Mouse (Mus musculus): ENCODE measurements around the gene Stk10.
"Not testable (repeated sequence)": the region's sequence is repeated elsewhere in the genome, so short reads cannot be mapped to it uniquely, and the experiment has no call there.

Gene Stk10

DNA sequence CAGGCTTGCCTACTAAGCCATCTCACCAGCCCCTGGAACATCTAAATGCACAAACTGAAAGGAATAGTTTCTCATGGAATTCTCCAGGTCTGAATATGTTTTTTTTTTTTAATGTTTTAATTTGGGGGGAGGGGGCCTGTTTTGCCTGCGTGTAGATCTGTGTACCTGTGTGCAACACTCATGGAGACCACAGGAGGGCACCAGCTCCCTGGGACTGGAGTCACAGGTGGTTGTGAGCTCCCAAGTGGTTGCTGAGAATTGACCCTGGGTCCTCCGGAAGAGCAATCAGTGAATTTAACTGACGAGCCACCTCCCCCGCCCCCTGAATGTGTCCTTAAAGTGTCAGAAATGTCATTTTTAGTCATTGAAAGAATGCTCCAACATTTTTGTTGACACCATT is 61.0 kb downstream of the Stk10 start:
- DNase-seq (ENCODE audit: low spot score in 2 of 2) = no peak

DNA sequence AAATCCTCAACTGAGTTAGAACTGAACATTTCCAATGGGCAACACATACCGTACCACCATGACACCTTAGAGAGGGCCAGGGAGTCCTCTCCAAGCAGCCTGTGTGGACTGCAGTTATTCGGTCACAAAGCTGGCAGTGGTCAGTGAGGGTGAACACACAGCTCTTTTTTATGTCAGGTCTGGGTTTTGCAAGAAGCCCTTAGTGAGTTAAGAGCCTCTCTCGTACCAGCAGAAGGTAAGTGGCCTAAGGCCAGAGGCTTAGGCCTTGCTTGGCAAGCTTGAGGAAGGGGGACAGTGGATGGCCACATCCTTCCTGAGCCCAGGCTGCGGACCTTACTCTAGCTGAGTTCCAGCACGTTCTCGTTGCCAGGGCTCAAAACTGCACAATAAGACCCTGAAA is 67.3 kb downstream of the Stk10 start:
- DNase-seq (ENCODE audit: low spot score in 2 of 2) = no peak

DNA sequence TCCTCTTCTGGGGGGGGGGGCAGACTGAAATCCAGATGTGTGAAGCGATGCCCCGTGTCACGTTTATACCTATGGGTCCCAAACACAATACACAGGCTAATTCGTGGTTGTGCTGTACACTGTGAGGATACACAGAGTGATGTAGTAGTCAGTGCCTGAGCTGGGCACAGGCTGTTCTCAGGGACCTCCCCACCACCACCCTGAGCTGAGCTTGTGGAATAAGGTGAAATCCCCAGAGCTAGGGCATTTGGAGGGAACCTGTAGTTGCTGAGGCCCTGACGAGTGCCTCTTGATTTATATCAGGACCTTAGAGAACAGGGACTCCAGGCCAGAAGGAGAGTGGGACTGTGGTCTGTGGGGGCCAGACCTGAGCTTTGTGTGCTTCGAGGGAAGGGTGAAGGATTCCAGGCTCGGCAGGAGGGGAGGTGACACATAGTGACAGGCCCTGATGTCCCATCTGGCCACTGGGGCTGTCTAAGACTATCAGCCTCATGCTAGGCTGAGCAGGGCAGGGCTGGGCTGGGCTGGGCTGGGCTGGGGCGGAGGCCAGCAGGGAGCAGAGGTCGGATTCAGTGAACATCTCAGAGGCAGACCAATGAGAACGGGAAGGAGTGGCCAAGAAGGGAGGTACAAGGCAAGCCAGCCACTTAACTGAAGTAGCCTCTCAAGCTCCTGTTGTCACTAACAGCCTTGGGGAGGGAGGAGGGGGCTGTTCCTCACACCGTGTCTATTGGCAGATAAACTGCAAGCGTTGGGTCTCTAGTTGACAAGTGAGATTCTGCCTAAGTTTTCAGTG is 68.6 kb downstream of the Stk10 start:
- no peak for DNase-seq (ENCODE audit: low spot score in 2 of 2)

DNA sequence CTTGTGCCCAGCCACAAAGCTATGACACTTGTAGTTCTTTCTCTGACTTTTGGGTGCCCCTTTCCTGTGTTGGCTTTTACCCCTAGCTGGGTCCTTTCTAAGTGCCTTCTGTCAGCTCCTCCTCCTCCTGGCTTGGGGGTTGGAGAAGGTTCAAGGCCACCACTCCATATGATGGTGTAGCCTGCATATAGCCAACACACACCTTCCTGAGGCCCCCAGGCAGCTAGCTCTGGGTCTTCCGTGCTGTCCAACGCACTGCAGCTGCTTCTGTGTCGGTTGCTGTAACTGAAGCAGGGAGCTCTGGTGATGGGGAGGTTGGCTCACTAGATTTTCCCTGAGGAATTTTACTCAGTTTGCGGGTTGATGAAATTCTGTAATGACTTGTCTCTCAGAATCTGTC is 71.6 kb downstream of the Stk10 start:
- no peak for DNase-seq (ENCODE audit: low spot score in 2 of 2)

DNA sequence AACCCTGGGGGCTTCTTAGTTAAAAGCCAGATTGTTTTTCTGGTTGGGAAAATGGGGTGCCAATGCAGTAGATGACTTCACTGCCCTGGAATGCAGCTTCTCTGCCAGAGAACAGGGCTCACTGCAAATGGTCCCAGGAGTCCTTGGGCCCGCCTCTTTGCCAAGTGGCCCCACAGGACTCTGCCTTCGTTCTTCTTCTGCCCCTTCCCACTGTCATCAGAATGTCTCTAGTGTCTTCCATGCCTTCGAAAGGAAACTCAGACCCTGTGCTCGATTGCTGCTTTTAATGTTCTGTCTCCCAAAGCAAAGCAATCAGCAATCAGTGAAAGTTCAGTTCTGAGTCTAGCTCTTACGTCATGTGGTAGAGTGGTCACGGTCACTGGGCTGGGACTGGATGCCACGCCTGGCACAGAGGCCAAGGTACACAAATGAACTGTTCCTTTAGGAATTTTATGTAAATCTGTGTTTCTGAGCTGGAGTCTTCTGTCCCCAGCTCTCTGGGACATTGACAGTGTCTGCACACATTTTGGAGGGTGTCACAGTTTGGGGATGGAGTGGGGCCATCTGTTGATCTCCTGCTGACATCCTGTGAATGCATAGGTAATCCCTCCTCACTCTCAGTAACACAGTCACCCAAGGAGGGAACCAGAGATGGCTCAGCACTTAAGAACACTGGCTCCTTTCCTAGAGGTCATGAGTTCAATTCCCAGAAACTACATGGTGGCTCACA is 72.2 kb downstream of the Stk10 start:
- no peak for DNase-seq (ENCODE audit: low spot score in 2 of 2)

DNA sequence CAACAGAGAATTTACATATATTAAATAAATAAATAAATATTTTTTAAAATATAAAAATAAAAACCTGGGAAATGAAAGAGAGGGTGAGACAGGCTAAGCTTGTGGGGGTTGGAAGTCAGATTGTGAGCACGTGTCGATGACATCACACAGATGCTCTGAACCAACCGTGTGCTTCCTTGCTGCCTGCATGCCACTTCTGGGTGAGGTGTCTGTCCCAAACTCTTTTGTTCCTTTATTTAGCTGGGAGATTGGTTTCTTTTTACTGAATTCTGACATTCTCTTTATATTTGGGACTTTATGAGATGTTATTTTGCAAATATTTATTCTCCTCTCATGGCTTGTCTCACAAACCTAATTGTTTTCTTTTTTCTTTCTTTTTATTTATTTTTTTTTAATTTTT is 72.8 kb downstream of the Stk10 start:
- no peak for DNase-seq (ENCODE audit: low spot score in 2 of 2)

DNA sequence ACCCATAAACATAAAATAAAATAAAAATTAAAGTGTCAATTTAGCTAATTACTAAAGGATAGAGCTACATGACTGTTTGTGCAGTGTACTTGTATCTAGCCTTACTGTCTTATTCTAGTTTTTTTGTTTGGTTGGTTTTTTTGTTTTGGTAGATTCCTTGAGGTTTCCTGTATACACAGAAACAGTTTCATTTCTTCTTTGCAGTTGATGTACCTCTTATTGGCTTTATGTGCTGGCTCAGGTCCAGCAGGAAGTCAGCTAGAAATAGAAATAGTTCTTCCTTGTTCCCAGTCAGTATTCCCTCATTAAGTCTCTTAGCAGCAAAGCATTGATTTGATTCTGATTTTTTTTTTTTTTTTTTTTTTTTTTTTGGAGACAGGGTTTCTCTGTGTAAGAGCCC is 74.2 kb downstream of the Stk10 start:
- DNase-seq (ENCODE audit: low spot score in 2 of 2) = no peak

DNA sequence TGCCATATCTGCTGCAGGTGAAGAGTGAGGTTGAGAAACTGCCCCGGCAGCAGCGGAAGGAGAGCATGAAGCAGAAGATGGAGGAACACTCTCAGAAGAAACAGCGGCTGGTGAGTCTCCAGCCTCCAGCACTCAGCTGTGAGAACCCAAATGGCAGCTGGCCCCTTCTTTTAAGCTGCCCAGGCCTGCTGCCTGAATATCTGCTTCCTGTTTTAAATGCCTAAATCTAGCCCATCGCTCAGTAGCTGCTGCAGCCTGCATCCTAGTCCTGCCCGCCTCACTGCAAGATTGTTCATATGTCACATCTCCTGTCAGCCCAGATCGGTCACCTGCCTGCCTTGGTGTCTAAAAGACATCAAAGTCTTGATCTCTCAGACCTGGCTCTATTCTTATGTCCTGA is 77.5 kb downstream of the Stk10 start:
- no peak for DNase-seq (ENCODE audit: low spot score in 2 of 2)

DNA sequence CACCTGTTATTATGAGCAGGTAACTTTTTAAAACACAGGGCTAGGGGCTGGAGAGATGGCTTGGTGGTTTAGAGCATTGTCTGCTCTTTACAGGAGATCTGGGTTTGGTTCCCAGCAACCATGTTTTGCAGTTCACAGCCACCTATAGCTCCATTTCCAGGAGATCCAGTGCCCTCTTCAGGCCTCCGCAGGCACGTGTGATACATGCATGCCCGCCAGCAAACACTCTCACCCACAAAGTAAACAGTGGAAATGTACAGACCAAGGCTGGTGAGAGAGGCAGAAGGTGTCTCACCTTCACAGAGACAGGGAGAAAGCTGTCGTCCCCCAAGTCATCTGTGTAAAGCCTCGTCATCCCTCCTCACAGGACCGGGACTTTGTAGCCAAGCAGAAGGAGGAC is 79.2 kb downstream of the Stk10 start:
- DNase-seq (ENCODE audit: low spot score in 2 of 2) = no peak

DNA sequence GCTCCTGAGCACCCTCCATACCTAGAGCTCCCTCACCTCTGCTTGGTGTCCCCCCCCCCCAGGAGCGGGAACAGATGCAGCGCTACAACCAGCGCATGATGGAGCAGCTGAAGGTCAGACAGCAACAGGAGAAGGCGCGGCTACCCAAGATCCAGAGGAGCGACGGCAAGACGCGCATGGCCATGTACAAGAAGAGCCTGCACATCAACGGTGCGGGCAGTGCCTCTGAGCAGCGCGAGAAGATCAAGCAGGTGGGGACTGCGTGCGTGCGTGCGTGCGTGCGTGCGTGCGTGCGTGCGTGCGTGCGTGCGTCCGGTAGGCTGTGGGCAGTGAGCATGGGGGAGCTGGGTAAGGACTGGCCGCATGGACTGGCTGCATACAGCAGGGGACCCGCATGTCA is 81.4 kb downstream of the Stk10 start:
- DNase-seq (ENCODE audit: low spot score in 2 of 2) = no peak

DNA sequence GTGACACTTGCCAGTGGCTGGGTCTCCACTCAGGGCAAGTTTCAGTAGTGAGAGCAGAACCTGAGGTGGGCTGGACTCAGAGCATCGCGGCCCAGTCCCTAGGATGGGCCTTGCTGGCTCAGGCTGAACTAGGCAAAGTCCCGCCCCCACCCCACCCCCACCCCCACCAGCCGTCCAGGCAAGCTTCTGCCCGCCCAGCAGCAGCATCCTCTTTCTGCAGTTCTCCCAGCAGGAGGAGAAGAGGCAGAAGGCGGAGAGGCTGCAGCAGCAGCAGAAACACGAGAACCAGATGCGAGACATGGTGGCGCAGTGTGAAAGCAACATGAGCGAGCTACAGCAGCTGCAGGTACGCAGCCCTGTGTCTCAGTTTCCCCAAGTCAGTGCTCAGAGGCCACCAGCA is 82.5 kb downstream of the Stk10 start:
- no peak for DNase-seq (ENCODE audit: low spot score in 2 of 2)

DNA sequence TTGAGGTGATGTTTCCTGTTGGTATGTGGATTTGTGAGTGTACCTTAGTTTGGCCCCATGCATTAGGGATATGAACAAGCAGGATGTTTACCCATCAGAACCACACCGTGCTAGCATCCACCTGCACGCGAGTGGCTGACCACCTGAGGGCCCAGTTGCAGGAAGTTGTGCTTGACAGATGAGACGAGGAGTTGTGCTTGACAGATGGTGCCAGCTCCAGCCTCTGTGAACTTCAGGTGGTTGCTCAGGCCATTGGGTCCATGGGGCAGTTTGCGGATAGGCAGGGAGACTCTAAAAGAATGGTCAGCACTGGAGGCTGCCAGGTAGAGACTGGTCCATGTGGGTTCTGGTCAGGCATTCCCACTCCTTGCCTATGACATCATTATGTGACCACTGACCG is 83.0 kb downstream of the Stk10 start:
- DNase-seq (ENCODE audit: low spot score in 2 of 2) = no peak

DNA sequence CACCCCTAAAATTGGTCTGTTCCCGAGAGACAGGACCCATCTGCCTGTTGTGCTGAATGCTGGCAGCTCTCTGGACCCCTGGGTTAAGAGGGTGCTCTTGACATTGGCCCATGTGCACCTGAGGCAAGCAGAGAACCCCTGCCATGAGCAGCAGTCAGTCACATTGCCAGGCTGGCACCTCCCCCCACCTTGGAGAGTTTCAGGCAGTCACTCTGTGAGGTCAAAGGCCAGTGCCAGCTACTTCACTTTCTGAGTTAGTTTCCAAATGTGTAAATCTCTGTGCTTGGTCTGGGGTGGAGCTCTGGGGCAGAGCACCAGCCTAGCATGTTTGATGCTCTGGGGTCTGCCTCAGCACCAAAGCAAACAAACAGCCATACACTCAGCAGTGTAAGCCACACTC is 84.9 kb downstream of the Stk10 start:
- DNase-seq (ENCODE audit: low spot score in 2 of 2) = no peak

DNA sequence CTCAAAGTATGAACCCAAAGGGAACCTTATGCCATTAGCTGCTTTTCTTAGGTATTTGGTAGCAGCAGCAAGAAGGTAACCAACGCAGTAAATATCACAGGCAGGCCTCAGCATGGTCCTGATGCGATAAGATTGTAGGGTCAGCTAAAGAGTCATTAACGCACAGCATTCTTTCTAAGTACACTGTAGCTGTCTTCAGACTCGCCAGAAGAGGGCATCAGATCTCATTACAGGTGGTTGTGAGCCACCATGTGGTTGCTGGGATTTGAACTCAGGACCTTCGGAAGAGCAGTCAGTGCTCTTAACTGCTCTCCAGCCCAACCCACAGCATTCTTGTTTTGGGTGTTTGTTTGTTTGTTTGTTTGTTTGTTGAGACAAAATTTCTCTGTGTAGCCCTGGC is 85.5 kb downstream of the Stk10 start:
- not testable (repeated sequence) for DNase-seq (ENCODE audit: low spot score in 2 of 2)

DNA sequence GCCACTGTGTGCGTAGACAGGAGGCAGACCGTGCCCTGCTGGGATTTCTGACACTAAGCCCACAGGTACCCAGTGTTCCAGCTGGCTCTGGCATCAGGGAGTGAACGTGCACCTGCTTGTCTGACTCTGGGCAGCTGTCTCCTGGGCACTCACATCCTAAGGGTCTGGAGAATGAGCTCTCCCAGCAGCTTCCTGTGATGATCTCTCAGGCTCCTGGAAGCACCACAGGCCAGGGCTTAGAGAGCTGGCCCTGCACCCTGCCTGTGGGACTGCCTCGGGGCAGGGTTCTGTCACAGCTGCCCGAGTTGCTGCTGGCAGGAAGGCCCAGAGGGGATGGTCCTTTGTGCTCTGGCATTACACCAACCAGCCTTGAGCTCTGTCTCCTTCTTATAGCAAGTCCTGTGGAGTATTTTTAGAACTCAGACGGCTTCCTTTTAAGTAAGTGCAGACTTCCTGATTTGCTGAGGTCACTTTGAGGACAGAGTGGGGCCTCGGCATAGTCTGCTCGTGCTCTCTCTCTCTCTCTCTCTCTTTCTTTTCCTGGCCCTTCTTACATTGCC is 86.2 kb downstream of the Stk10 start:
- peak in 1 of 2 experiments; percentile 16 for DNase-seq (ENCODE audit: low spot score in 2 of 2)

DNA sequence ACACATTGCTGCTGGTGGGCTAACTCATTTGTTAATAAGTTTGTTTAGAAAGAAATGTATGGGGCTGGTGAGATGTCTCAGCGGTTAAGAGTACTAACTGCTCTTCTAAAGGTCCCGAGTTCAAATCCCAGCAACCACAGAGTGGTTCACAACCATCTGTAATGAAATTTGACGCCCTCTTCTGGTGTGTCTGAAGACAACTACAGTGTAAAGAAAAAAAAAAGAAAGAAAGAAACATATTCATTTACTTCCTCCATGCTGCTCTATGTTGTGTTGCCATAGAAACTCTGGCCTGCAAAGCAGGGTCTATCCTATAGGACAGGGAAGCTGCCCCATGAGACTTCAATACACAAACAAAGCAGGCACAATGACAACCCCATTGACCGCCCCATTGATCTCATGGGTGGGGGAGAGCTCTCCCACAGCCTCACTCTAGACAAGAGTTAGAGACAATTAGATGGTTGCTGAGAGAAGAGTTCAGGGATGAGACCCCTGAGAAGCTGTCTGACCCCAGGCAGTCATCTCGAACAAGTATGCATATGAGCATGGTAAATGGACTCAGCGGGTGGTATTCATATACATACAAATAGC is 86.9 kb downstream of the Stk10 start:
- no peak for DNase-seq (ENCODE audit: low spot score in 2 of 2)

DNA sequence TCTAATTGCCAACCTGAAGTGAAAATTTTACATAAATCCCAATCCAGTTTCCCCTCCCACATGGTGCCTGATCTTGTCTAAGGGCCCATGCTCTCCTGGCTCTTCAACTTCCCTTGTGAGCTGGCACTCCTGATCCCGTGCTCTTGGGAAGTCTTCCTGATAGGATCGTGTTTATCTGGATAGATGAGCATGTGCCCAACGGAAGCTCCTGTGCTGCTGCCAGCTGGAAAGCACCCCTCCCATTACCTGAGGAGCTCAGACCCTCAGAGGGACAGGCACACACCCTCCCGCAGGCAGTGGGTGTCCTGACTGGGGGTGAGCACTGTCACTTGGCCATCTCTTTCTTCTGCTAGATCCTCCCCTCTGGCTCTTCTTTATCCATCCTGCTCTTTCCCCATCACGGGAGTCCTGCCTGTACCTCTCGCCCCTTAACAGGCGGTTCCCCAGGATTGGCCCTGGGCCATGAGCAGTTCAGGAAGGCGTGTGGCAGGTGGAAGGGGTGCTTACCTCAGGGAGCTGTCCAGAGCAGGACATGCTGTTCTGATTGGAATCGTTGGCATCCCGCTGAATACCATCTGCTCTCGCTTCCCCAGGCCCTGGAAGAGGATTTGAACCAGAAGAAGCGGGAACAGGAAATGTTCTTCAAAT is 88.8 kb downstream of the Stk10 start:
- no peak for DNase-seq (ENCODE audit: low spot score in 2 of 2)

DNA sequence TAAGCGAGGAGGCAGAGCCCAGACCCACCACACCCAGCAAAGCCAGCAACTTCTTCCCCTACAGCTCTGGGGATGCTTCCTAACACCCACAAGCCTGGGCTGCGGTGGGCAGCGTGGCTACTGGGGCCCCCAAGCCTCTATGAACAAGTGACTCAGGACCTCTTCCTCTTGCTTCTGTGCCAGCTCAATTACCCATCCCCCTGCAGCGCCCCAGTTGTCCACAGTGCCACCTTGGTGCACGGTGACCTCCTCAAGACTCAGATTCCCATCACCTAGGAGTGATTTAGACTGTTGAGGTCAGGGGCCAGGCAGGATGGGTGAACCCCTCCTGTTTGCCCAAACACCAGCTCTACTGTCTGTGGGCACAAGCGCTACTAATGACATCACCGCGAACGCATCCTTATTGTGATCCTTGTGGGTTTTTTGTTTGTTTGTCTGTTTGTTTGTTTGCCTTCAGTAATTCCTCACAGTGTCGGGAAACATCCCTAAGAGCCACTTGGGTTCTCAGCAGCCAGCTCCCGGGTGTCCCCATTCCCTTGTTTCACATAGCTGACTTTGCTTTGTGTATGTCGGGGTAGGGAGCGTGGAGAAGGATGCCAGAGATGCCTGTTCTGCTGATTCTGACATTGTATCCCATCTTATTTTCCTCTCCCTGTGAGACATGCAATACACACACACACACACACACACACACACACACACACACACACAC is 89.5 kb downstream of the Stk10 start:
- DNase-seq (ENCODE audit: low spot score in 2 of 2) = no peak

DNA sequence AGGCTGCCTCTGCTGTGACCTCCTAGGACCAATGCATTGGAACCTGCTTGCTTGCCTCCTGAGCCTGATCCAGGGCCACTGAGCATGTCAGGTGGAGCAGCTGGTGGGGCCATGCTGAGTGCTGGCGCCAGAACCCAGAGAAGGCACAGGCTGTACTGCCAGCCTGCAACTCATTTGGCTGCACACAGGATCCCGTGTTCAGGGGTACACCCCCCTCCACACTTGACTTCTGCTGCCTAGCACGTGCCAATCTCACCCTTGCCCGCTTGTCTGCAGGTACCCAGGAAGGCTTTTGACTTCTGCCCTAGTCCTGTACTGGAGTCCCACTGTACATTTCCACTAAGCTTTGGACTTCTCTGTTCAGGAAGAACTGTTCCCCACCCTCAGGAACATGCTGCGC is 90.1 kb downstream of the Stk10 start:
- DNase-seq (ENCODE audit: low spot score in 2 of 2) = no peak

DNA sequence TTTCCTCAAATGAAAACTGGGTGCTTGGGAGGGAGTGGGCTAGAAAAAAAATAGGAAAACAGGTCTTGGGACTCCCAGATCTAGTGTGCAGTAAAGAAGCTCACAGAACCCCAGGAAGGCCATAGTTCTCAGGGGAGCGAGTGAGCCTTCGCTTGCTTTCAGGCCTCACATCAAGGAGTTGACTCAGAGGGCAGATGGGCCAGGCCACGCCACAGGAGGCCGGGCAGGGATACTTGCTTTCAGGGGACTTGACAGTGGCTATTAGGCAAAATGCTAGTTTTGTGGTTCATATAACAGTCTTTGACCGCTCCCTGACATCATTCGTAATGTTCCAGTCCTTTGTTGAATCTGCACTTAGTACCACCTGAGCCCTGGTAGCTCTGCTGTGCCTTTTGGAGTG is 90.8 kb downstream of the Stk10 start:
- DNase-seq (ENCODE audit: low spot score in 2 of 2) = no peak

DNA sequence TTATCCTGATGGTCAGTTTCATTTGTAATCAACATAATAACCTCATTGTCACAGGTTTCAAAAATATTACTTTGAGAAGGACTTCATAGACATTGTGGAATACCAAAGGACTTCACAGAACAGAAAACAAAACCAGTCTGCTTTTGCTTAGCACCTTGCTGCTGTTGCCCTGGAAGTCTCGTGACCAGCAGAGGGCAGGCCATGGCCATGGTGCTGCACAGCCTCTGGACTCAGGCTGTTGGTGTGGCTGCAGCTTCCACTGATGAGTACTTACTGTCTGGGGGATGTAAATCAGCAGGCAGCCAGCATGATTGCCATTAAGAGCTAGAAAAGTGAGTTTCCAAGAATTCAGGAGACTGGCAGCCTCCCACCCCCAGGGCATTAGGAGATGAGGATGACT is 92.6 kb downstream of the Stk10 start:
- DNase-seq (ENCODE audit: low spot score in 2 of 2) = peak; percentile 38 to 58

DNA sequence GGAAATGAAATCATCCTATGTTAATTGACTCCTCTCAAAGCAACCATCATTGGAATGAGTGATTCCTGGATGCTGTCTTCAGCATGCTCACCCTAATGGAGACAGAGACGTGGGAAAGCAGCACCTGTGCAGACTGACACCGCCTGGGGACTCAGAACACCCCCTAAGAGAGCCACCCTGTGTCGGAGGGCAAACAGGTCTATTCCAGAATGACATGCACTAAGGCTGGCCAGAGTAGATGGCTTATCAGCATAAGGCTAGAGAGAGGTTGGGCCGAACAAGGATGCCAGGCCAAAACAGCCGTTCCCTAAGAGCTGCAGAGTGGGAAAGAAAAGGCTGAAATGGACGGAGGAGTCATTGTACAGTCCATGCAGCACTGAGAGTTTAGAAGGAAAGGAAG is 93.0 kb downstream of the Stk10 start:
- DNase-seq (ENCODE audit: low spot score in 2 of 2) = no peak
